7 mouse cellular contexts compared by ENCODE assay signal in the genomic region with DNA sequence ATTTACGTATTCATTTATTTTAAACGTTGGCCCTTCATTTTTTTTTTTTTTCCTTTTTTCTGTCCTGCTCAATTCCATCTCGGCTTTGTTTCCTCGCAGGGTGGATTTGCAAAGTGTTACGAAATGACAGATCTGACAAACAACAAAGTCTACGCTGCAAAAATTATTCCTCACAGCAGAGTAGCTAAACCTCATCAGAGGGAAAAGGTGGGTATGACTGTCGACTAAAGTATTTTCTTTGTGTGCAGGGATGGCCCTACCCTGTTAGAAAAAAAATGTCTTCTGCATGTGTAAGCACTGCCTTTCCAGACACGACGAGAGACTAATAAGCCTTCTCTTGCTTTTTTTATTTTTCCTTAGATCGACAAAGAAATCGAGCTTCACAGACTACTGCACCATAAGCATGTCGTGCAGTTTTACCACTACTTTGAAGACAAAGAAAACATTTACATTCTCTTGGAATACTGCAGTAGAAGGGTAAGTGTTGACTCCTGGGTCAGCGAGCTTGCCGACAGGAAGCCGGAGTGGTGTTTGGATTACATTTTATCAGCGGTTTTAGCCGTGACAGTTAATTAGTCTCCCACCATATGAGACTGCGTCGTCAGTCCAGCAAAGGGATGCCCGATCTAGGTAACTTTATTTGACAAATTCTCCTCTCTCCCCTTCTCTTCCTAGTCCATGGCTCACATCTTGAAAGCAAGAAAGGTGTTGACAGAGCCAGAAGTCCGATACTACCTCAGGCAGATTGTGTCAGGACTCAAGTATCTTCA. TPM values are rescaled to one million over a fixed set of nuclear protein-coding genes. Genes with fewer than 3 reads are reported as not detected.
DNase-seq lines count a peak whose midpoint lies in the region; ATAC-seq lines count a peak whose summit lies in the region.

No protein-coding gene starts in this region.

- H3K27ac ChIP-seq in hindbrain, embryonic 12.5 days = peak overlapping the region; percentile 87
- H3K27ac ChIP-seq in liver, embryonic 16.5 days (ENCODE audit: low read length) = no peak overlapping the region
- H3K27ac ChIP-seq in stomach, embryonic 15.5 days = peak overlapping the region; percentile 77; the same call in 1 of the 2 replicates

- no peak for ATAC-seq in hindbrain, embryonic 12.5 days (ENCODE audit: low FRiP score)
- ATAC-seq in liver, embryonic 16.5 days (ENCODE audit: low read depth) = no peak
- ATAC-seq in stomach, embryonic 15.5 days (ENCODE audit: insufficient read depth, low FRiP score, low read depth) = no peak

- H3K9me3 ChIP-seq in hindbrain, embryonic 12.5 days (replicated peaks) = no peaks in the 10 kb centered on the region
- H3K9me3 ChIP-seq in liver, embryonic 16.5 days (replicated peaks; ENCODE audit: control insufficient read depth, low read length) = no peaks in the 10 kb centered on the region
- H3K9me3 ChIP-seq in stomach, embryonic 15.5 days = no peaks in the 10 kb centered on the region

- peak; percentile 46 for DNase-seq in Muller cell, postnatal 12 days (ENCODE audit: inconsistent ontology term)
- DNase-seq in embryo, embryonic 10.5 days (ENCODE audit: low spot score) = peak; percentile 53
- no peak for DNase-seq in thymus, postnatal 36 days
- no peak for DNase-seq in thymus, adult 18-20 months

- H3K4me1 ChIP-seq in hindbrain, embryonic 12.5 days = peaks cover 8% of the 10 kb centered on the region; the same call in 1 of the 2 replicates
- H3K4me1 ChIP-seq in liver, embryonic 16.5 days (ENCODE audit: control insufficient read depth, low read depth, low read length) = no peaks in the 10 kb centered on the region
- H3K4me1 ChIP-seq in stomach, embryonic 15.5 days = peaks cover 6% of the 10 kb centered on the region; the same call in 1 of the 2 replicates

- peak overlapping the region; percentile 88 for H3K9ac ChIP-seq in hindbrain, embryonic 12.5 days
- peak overlapping the region; percentile 60 for H3K9ac ChIP-seq in liver, embryonic 16.5 days (ENCODE audit: low read depth, low read length)
- H3K9ac ChIP-seq in stomach, embryonic 15.5 days = peak overlapping the region; percentile 71; the same call in 1 of the 2 replicates

- no peaks in the 10 kb centered on the region for H3K27me3 ChIP-seq in hindbrain, embryonic 12.5 days
- H3K27me3 ChIP-seq in liver, embryonic 16.5 days (ENCODE audit: control insufficient read depth, insufficient read depth, low read depth, low read length) = peaks cover 27% of the 10 kb centered on the region
- no peaks in the 10 kb centered on the region for H3K27me3 ChIP-seq in stomach, embryonic 15.5 days (replicated peaks)

- H3K4me2 ChIP-seq in hindbrain, embryonic 12.5 days (replicated peaks) = peak overlapping the region; percentile 97
- H3K4me2 ChIP-seq in liver, embryonic 16.5 days (ENCODE audit: low read depth, low read length) = peak overlapping the region; percentile 82
- peak overlapping the region; percentile 97 for H3K4me2 ChIP-seq in stomach, embryonic 15.5 days

- peak overlapping the region; percentile 69 for H3K4me3 ChIP-seq in hindbrain, embryonic 12.5 days
- peak overlapping the region; percentile 65 for H3K4me3 ChIP-seq in liver, embryonic 16.5 days (ENCODE audit: low read depth, low read length)
- H3K4me3 ChIP-seq in stomach, embryonic 15.5 days (replicated peaks) = peak overlapping the region; percentile 71

- WGBS in hindbrain, embryonic 12.5 days = 25% methylated on average over 21 of the region's 21 CpGs
- WGBS in liver, embryonic 16.5 days (ENCODE audit: insufficient replicate concordance) = 7% methylated on average over 21 of the region's 21 CpGs
- under 1% methylated on average over 21 of the region's 21 CpGs for WGBS in stomach, embryonic 15.5 days

- H3K36me3 ChIP-seq in hindbrain, embryonic 12.5 days = peaks cover 35% of the 10 kb centered on the region
- H3K36me3 ChIP-seq in liver, embryonic 16.5 days (ENCODE audit: control insufficient read depth, insufficient read depth) = no peaks in the 10 kb centered on the region; the same call in 1 of the 2 replicates
- peaks cover 28% of the 10 kb centered on the region for H3K36me3 ChIP-seq in stomach, embryonic 15.5 days

RNA-seq across cellular contexts. Expression of gene Plk2, which starts 1.3 kb away (rescaled TPM):
- 142 and 165 TPM in 2 replicates for polyA plus RNA-seq in hindbrain, embryonic 12.5 days (2016; fragmentation: Nextera tagmentation; extraction: Ambion mirVana)
- 10.8 and 11.9 TPM in 2 replicates for polyA plus RNA-seq in liver, embryonic 16.5 days (2015; fragmentation: Nextera tagmentation; extraction: Ambion mirVana)
- 109 and 134 TPM in 2 replicates for polyA plus RNA-seq in stomach, embryonic 15.5 days (2015; fragmentation: Nextera tagmentation; extraction: Ambion mirVana)

RNA-seq across cellular contexts. Expression of gene Gapt, which starts 39.1 kb away (rescaled TPM):
- 0.10 TPM in 1 of 2 replicates, not detected in the other for polyA plus RNA-seq in hindbrain, embryonic 12.5 days (2016; fragmentation: Nextera tagmentation; extraction: Ambion mirVana)
- polyA plus RNA-seq in liver, embryonic 16.5 days (2015; fragmentation: Nextera tagmentation; extraction: Ambion mirVana) = 3.3 and 3.6 TPM in 2 replicates
- polyA plus RNA-seq in stomach, embryonic 15.5 days (2015; fragmentation: Nextera tagmentation; extraction: Ambion mirVana) = 0.89 and 1.0 TPM in 2 replicates

Comparison
In these comparisons a context has a peak if more than half of its experiments do, and no peak if none do; other contexts are left out.
1. DNase-seq: peak in Muller cell, postnatal 12 days (single experiment) and embryo, embryonic 10.5 days (single experiment); none in thymus, postnatal 36 days (0 of 2) and thymus, adult 18-20 months (0 of 2).
2. Peak in every context shown above with its lines, with median percentiles within 50 percentile points of each other: H3K4me2 ChIP-seq, H3K4me3 ChIP-seq and H3K9ac ChIP-seq.